ENCODE assay signal across 8 mouse cellular contexts in genomic region chr6:54809531-54810313, GRCm38 (mm10). TPM values are rescaled to one million over a fixed set of nuclear protein-coding genes. Genes with fewer than 3 reads are reported as not detected.
DNase-seq lines count a peak whose midpoint lies in the region; ATAC-seq and TF ChIP-seq lines count a peak whose summit lies in the region.

No protein-coding gene starts in this region.

- no peak for TF ChIP-seq POLR2A in MEL (IDR thresholded peaks at IDR 0.05; ENCODE audit: control insufficient read depth in 1 of 2, insufficient read depth in 1 of 2, low read depth in 1 of 2, low read length in 2 of 2, poor library complexity in 1 of 2)

- peak; percentile 54 for TF ChIP-seq RAD21 in MEL (IDR thresholded peaks at IDR 0.05; ENCODE audit: low read depth, low read length)

- no peak overlapping the region; the same call in 1 of the 2 replicates for H3K27ac ChIP-seq in MEL (ENCODE audit: control insufficient read depth, low read depth, low read length)
- H3K27ac ChIP-seq in hindbrain, embryonic 16.5 days (ENCODE audit: low read depth, low read length) = no peak overlapping the region
- H3K27ac ChIP-seq in limb, embryonic 10.5 days = no peak overlapping the region

- no peaks in the 10 kb centered on the region for H3K79me2 ChIP-seq in MEL (ENCODE audit: control insufficient read depth, insufficient read depth, low read length, poor library complexity)

- H3K9me3 ChIP-seq in MEL (replicated peaks; ENCODE audit: insufficient read depth, low read length) = no peaks in the 10 kb centered on the region
- H3K9me3 ChIP-seq in hindbrain, embryonic 16.5 days (ENCODE audit: control insufficient read depth, low read length) = no peaks in the 10 kb centered on the region
- H3K9me3 ChIP-seq in limb, embryonic 10.5 days (replicated peaks) = no peaks in the 10 kb centered on the region

- no peak overlapping the region for H3K9ac ChIP-seq in MEL (ENCODE audit: control insufficient read depth, low read depth, low read length, poor library complexity, severe bottlenecking)
- no peak overlapping the region for H3K9ac ChIP-seq in hindbrain, embryonic 16.5 days (ENCODE audit: low read depth, low read length)

- peaks cover 0 to 21% of the 10 kb centered on the region in 2 experiments for H3K4me1 ChIP-seq in MEL (ENCODE audit: control insufficient read depth in 1 of 2, insufficient read depth in 2 of 2, low read length in 2 of 2)
- peaks cover 9% of the 10 kb centered on the region; the same call in 1 of the 2 replicates for H3K4me1 ChIP-seq in hindbrain, embryonic 16.5 days (ENCODE audit: control insufficient read depth, insufficient read depth, low read depth, low read length)
- peaks cover 2% of the 10 kb centered on the region; the same call in 1 of the 2 replicates for H3K4me1 ChIP-seq in limb, embryonic 10.5 days

- no peak overlapping the region for H3K4me3 ChIP-seq in MEL (ENCODE audit: control insufficient read depth in 1 of 2, insufficient read depth in 1 of 2, low read depth in 2 of 2, low read length in 2 of 2)
- no peak overlapping the region for H3K4me3 ChIP-seq in hindbrain, embryonic 16.5 days (ENCODE audit: low read length)
- no peak overlapping the region for H3K4me3 ChIP-seq in limb, embryonic 10.5 days

- peak; percentile 10 to 53 (median 29); a peak in 4 of 6 replicates for TF ChIP-seq CTCF in MEL (IDR thresholded peaks at IDR 0.05 in 2 of 3, conservative IDR thresholded peaks at IDR 0.05 in 1 of 3; ENCODE audit: control insufficient read depth in 1 of 3, insufficient read depth in 1 of 3, low read depth in 2 of 3, low read length in 3 of 3, poor library complexity in 1 of 3, severe bottlenecking in 1 of 3)

- peaks cover 0 to 12% of the 10 kb centered on the region in 2 experiments; a peak in 2 of 4 replicates for H3K36me3 ChIP-seq in MEL (ENCODE audit: control insufficient read depth in 1 of 2, insufficient read depth in 2 of 2, low read length in 2 of 2)
- H3K36me3 ChIP-seq in hindbrain, embryonic 16.5 days (ENCODE audit: control insufficient read depth, insufficient read depth, low read length) = no peaks in the 10 kb centered on the region
- H3K36me3 ChIP-seq in limb, embryonic 10.5 days = no peaks in the 10 kb centered on the region

- peak; percentile 40 for DNase-seq in layer of hippocampus, adult 11-12 months (ENCODE audit: low spot score)
- no peak for DNase-seq in layer of hippocampus, adult 9-10 months (ENCODE audit: low spot score)
- peak; percentile 52 for DNase-seq in MEL (ENCODE audit: low read depth, low spot score)
- DNase-seq in cerebellum, adult 18-20 months = peak; percentile 63 to 70
- DNase-seq in limb, embryonic 10.5 days (ENCODE audit: low spot score) = peak; percentile 24
- peak; percentile 68 to 72 for DNase-seq in right cerebral cortex, postnatal 10 days (ENCODE audit: low spot score in 2 of 2)
- DNase-seq in embryo, embryonic 10.5 days (ENCODE audit: low spot score) = no peak

- no peak overlapping the region for H3K4me2 ChIP-seq in hindbrain, embryonic 16.5 days (ENCODE audit: low read length)

- TF ChIP-seq EP300 in MEL (IDR thresholded peaks at IDR 0.05; ENCODE audit: low read depth in 1 of 2, low read length in 2 of 2) = peak; percentile 45 to 61; a peak in 3 of 4 replicates

- 66% methylated on average over 7 of the region's 7 CpGs for WGBS in hindbrain, embryonic 16.5 days
- 72% methylated on average over 7 of the region's 7 CpGs for WGBS in limb, embryonic 10.5 days

- ATAC-seq in hindbrain, embryonic 16.5 days = peak; percentile 62; the same call in 1 of the 2 replicates

- no peaks in the 10 kb centered on the region; a peak in 1 of 4 replicates for H3K27me3 ChIP-seq in MEL (ENCODE audit: control insufficient read depth in 1 of 2, insufficient read depth in 2 of 2, low read length in 2 of 2)
- H3K27me3 ChIP-seq in hindbrain, embryonic 16.5 days (replicated peaks; ENCODE audit: control insufficient read depth, insufficient read depth, low read length) = no peaks in the 10 kb centered on the region
- H3K27me3 ChIP-seq in limb, embryonic 10.5 days (ENCODE audit: low read depth, poor library complexity, severe bottlenecking) = no peaks in the 10 kb centered on the region

TF ChIP-seq in MEL, 35 proteins besides CTCF, POLR2A, EP300 and RAD21:
- TF ChIP-seq RCOR1 (IDR thresholded peaks at IDR 0.05; ENCODE audit: low read depth, low read length) (peak; percentile 65; the same call in 1 of the 2 replicates), SMC3 (IDR thresholded peaks at IDR 0.05; ENCODE audit: low read depth, low read length) (peak; percentile 50), ZNF384 (IDR thresholded peaks at IDR 0.05; ENCODE audit: low read depth, low read length) (peak; percentile 91), GATA1 (IDR thresholded peaks at IDR 0.05; ENCODE audit: low read depth, low read length) (peak; percentile 57), KAT2A (conservative IDR thresholded peaks at IDR 0.05; ENCODE audit: low read depth, low read length) (no peak), USF1 (IDR thresholded peaks at IDR 0.05; ENCODE audit: low read depth, low read length) (peak; percentile 78), JUND (IDR thresholded peaks at IDR 0.05; ENCODE audit: low read depth, low read length) (no peak), ZC3H11A (IDR thresholded peaks at IDR 0.05; ENCODE audit: low read depth, low read length) (peak; percentile 26; the same call in 1 of the 2 replicates), ZMIZ1 (IDR thresholded peaks at IDR 0.05; ENCODE audit: low read depth, low read length) (no peak), ELF1 (IDR thresholded peaks at IDR 0.05; ENCODE audit: low read depth, low read length) (no peak), ETS1 (IDR thresholded peaks at IDR 0.05; ENCODE audit: low read depth, low read length) (peak; percentile 54), SIN3A (IDR thresholded peaks at IDR 0.05; ENCODE audit: low read length) (0 out of 2 replicates have a peak, but pooled peaks have one; percentile 23), POLR2AphosphoS5 (IDR thresholded peaks at IDR 0.05; ENCODE audit: borderline replicate concordance, low read depth, low read length) (no peak)

RNA-seq across cellular contexts. Expression of gene Znrf2, which starts 7.0 kb away (rescaled TPM):
- 21.3 and 24.2 TPM in 2 replicates for total RNA-seq in MEL (2012; rRNA removed)
- 10 to 100 TPM in 1 of 2 experiments, not detected in 1; 16.1 TPM for polyA plus RNA-seq in MEL (2012; ENCODE audit: insufficient read depth in 1 of 2, insufficient read length in 2 of 2, low read depth in 1 of 2, low replicate concordance in 2 of 2, missing spikeins in 1 of 2)
- polyA plus RNA-seq in hindbrain, embryonic 16.5 days (2015; fragmentation: Nextera tagmentation; extraction: Ambion mirVana) = 5.0 and 5.3 TPM in 2 replicates
- polyA plus RNA-seq in limb, embryonic 10.5 days (2016; fragmentation: Nextera tagmentation; extraction: Ambion mirVana) = 2.0 and 2.3 TPM in 2 replicates

Comparison
In these comparisons a context has a peak if more than half of its experiments do, and no peak if none do; other contexts are left out.
1. DNase-seq: peak in layer of hippocampus, adult 11-12 months (single experiment), MEL (single experiment), cerebellum, adult 18-20 months (2 of 2), limb, embryonic 10.5 days (single experiment) and right cerebral cortex, postnatal 10 days (2 of 2); none in layer of hippocampus, adult 9-10 months (single experiment) and embryo, embryonic 10.5 days (single experiment).